Mouse (Mus musculus) urinary bladder, adult 2 months (tissue): ENCODE results near the gene Gm3618. TPM values are rescaled to one million over a fixed set of nuclear protein-coding genes. Genes with fewer than 3 reads are reported as not detected.
"Not testable (repeated sequence)": the region's sequence is repeated elsewhere in the genome, so short reads cannot be mapped to it uniquely, and the experiment has no call there.

Experiments
- DNase-seq: peaks from one replicate; pipeline ENCODE4 v3.0.0; 2022; ENCODE audit warnings: low spot score
- polyA plus RNA-seq: library from polyadenylated mRNA; depleted of rRNA; stranded (reverse); fragments of >200 nt; gene quantifications from 2 replicates; pipeline ENCODE4 v1.2.3, GENCODE M21; 2012; rRNA removed

The Gm3618 gene
- not detected in 2 replicates for polyA plus RNA-seq

- not testable (repeated sequence) for DNase-seq
These were observed at the start of gene Gm3618 for GRCm38 (mm10) chr14:6343578-6343977. Gm3618 (minus strand) TSS chr14:6343678.

- not testable (repeated sequence) for DNase-seq
These were observed 46.7 kb upstream of the Gm3618 start, which contains the start of gene Gm16440 for GRCm38 (mm10) chr14:6390219-6390618. Gm16440 (minus strand) TSS chr14:6390319.

DNA sequence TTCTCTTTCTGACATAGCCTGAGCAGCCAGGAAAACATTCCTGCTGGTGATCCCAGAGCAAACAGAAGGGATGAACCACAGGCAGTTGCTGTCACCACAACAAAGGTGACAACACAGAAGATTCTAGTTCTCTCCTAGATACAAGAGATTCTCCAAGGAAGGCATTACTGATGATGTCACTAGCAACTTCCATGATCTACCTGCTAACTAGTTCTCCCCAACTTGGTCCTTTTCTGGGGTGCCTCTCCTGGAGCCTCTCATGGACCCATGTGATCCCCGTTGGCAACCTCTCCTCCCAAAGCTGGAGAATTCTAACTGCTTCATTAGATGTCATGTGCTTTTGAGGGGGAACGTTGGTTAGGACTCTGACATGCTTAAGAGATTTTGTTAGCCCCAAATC, 38.7 kb downstream of the Gm3618 start, which contains the start of gene Gm21103:
Gene Gm21103 (minus strand): TSS at position 101 of the 400 bp plus-strand sequence.
- DNase-seq = not testable (repeated sequence)

DNA sequence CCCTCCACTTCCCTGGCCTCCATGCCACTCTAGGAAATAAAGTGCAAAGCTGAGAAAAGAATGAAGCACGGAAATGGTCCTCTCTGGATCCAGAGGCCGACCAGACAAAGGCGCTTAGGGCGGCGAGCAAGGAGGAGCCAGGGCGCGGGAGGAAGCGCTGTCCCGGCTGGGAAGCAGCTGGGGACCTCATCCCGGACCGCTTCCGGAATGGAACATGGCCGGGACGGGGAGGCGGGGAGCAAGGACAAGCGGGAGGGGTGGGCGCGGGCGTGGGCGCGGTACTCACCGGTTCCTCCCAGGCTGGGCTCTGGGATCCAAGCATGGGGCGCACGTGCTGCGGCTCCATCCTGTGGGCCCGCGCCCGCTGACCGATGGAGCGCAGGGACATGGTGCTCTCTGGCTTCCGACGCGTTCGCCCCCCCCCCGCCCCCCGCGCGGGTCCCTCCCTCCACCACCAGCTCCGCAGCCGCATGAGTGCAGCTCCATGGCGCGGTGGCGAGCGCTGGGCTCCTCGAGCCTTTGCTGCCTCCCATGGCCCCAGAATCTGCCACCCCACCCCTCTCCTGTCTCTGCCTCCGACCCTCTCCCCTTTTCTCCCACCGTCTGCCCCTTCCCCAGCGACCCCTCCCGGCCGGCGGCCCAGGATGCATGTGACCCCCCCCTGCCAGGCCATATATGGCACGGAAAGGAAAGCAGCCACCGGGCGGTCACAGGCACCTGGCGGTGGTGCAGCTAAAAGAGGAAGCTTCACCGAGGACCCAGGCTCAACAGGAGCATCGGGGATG, 56.4 kb downstream of the Gm3618 start, which contains the start of gene Gm3411:
Gene Gm3411 (minus strand): TSS at position 320 of the 785 bp plus-strand sequence.
- peak; percentile 45 for DNase-seq

Other genes starting within 250 kb of the Gm3618 start
- gene Gm8206, start 249.7 kb downstream of the Gm3618 start, polyA plus RNA-seq = 5.1 and 7.5 TPM in 2 replicates
- gene Gm3468, start 235.0 kb downstream of the Gm3618 start, polyA plus RNA-seq = 5.9 and 9.3 TPM in 2 replicates
- gene Gm3476, start 217.9 kb downstream of the Gm3618 start, polyA plus RNA-seq = not detected in 2 replicates
- not detected in 2 replicates for gene Gm21560, start 124.4 kb downstream of the Gm3618 start, polyA plus RNA-seq
- 0.62 and 1.1 TPM in 2 replicates for gene Gm3411, start 56.4 kb downstream of the Gm3618 start, polyA plus RNA-seq
- not detected in 2 replicates for gene Gm21103, start 38.8 kb downstream of the Gm3618 start, polyA plus RNA-seq
- gene Gm16440, start 46.6 kb upstream of the Gm3618 start, polyA plus RNA-seq = not detected in 2 replicates
- gene Gm3591, start 68.8 kb upstream of the Gm3618 start, polyA plus RNA-seq = 0.40 and 0.74 TPM in 2 replicates
- not detected in 2 replicates for gene Gm3594, start 100.9 kb upstream of the Gm3618 start, polyA plus RNA-seq
- not detected in 2 replicates for gene Gm8356, start 193.6 kb upstream of the Gm3618 start, polyA plus RNA-seq
- 0.75 and 0.87 TPM in 2 replicates for gene Gm3629, start 246.9 kb upstream of the Gm3618 start, polyA plus RNA-seq